Comparison of ENCODE assay signal across 18 mouse cellular contexts in genomic region chr3:121706087-121706486, GRCm38 (mm10). TPM values are rescaled to one million over a fixed set of nuclear protein-coding genes. Genes with fewer than 3 reads are reported as not detected.
A peak's percentile ranks its signal among the peaks of the same experiment; 100 is the strongest.
DNase-seq lines count a peak whose midpoint lies in the region; ATAC-seq lines count a peak whose summit lies in the region.
"Had no signal": no experiment of that assay in that cellular context is flagged by ENCODE, and none has a peak within 500 bp of the region (broad histone marks: within the 10 kb centered on the region; RNA-seq: fewer than 3 reads in every experiment).

No protein-coding gene starts in this region.

- no peak for ATAC-seq in hindbrain, embryonic 15.5 days (ENCODE audit: low FRiP score, low read depth)
- ATAC-seq in hindbrain, embryonic 11.5 days (ENCODE audit: low FRiP score): no peak
- ATAC-seq in stomach, embryonic 16.5 days (ENCODE audit: insufficient read depth, low FRiP score): no peak

- H3K9me3 ChIP-seq in hindbrain, embryonic 15.5 days: no peaks in the 10 kb centered on the region
- no peaks in the 10 kb centered on the region for H3K9me3 ChIP-seq in hindbrain, embryonic 11.5 days (ENCODE audit: control insufficient read depth, low read length)
- H3K9me3 ChIP-seq in stomach, embryonic 16.5 days (replicated peaks; ENCODE audit: control insufficient read depth, low read length): no peaks in the 10 kb centered on the region
- H3K9me3 ChIP-seq: heart, embryonic 15.5 days; limb, embryonic 13.5 days had no signal

- no peak overlapping the region for H3K4me2 ChIP-seq in hindbrain, embryonic 15.5 days
- H3K4me2 ChIP-seq in hindbrain, embryonic 11.5 days (replicated peaks; ENCODE audit: low read depth, low read length): no peak overlapping the region
- H3K4me2 ChIP-seq in stomach, embryonic 16.5 days (ENCODE audit: low read depth, low read length): no peak overlapping the region; the same call in 1 of the 2 replicates
- H3K4me2 ChIP-seq: heart, embryonic 15.5 days; limb, embryonic 13.5 days had no signal

- DNase-seq in adrenal gland, postnatal 10 days: peak; percentile 65
- DNase-seq in adrenal gland, adult 8-10 months: no peak
- no peak for DNase-seq in hindbrain, embryonic 11.5 days (ENCODE audit: low spot score)
- peak; percentile 38 for DNase-seq in right cerebral cortex, postnatal 4 days
- DNase-seq in right cerebral cortex, adult 2 months (ENCODE audit: low spot score in 2 of 2): no peak
- no peak for DNase-seq in cerebellum, adult 9-11 months
- DNase-seq: gastrocnemius, postnatal 14 days; lung, adult 18-20 months had no signal

- H3K36me3 ChIP-seq in hindbrain, embryonic 15.5 days: no peaks in the 10 kb centered on the region
- H3K36me3 ChIP-seq in hindbrain, embryonic 11.5 days (ENCODE audit: control insufficient read depth, insufficient read depth, low read length): no peaks in the 10 kb centered on the region
- H3K36me3 ChIP-seq in stomach, embryonic 16.5 days (ENCODE audit: control insufficient read depth, insufficient read depth, low read length): no peaks in the 10 kb centered on the region
- H3K36me3 ChIP-seq: heart, embryonic 15.5 days; limb, embryonic 13.5 days had no signal

- WGBS in hindbrain, embryonic 15.5 days: 58% methylated on average over 5 of the region's 5 CpGs
- WGBS in hindbrain, embryonic 11.5 days: 86% methylated on average over 5 of the region's 5 CpGs
- 41% methylated on average over 5 of the region's 5 CpGs for WGBS in stomach, embryonic 16.5 days

- peak overlapping the region; percentile 35; the same call in 1 of the 2 replicates for H3K27ac ChIP-seq in hindbrain, embryonic 15.5 days (replicated peaks)
- H3K27ac ChIP-seq in hindbrain, embryonic 11.5 days (ENCODE audit: low read depth, low read length): no peak overlapping the region
- H3K27ac ChIP-seq in stomach, embryonic 16.5 days (ENCODE audit: low read length): 0 out of 2 replicates have a peak overlapping the region, but pooled peaks have one; percentile 6
- H3K27ac ChIP-seq: heart, embryonic 15.5 days; kidney, postnatal 0 days; limb, embryonic 13.5 days had no signal

- H3K9ac ChIP-seq in hindbrain, embryonic 15.5 days: no peak overlapping the region
- H3K9ac ChIP-seq in hindbrain, embryonic 11.5 days (ENCODE audit: low read depth, low read length): no peak overlapping the region
- no peak overlapping the region for H3K9ac ChIP-seq in stomach, embryonic 16.5 days (ENCODE audit: low read length)
- H3K9ac ChIP-seq: heart, embryonic 15.5 days; limb, embryonic 13.5 days had no signal

- no peaks in the 10 kb centered on the region for H3K27me3 ChIP-seq in hindbrain, embryonic 15.5 days
- H3K27me3 ChIP-seq in hindbrain, embryonic 11.5 days (ENCODE audit: control insufficient read depth, insufficient read depth, low read length): no peaks in the 10 kb centered on the region
- H3K27me3 ChIP-seq in stomach, embryonic 16.5 days (ENCODE audit: control insufficient read depth, insufficient read depth, low read length): no peaks in the 10 kb centered on the region
- H3K27me3 ChIP-seq: heart, embryonic 15.5 days; limb, embryonic 13.5 days had no signal

- no peak overlapping the region for H3K4me3 ChIP-seq in hindbrain, embryonic 15.5 days
- H3K4me3 ChIP-seq in hindbrain, embryonic 11.5 days (ENCODE audit: low read depth, low read length): no peak overlapping the region
- no peak overlapping the region for H3K4me3 ChIP-seq in stomach, embryonic 16.5 days (replicated peaks; ENCODE audit: low read length)
- H3K4me3 ChIP-seq: heart, embryonic 15.5 days; limb, embryonic 13.5 days; myocyte had no signal

- peaks cover 9% of the 10 kb centered on the region for H3K4me1 ChIP-seq in hindbrain, embryonic 15.5 days (replicated peaks)
- H3K4me1 ChIP-seq in hindbrain, embryonic 11.5 days (replicated peaks; ENCODE audit: control insufficient read depth, insufficient read depth, low read length): peaks cover 2% of the 10 kb centered on the region
- peaks cover 4% of the 10 kb centered on the region; the same call in 1 of the 2 replicates for H3K4me1 ChIP-seq in stomach, embryonic 16.5 days (ENCODE audit: control insufficient read depth, insufficient read depth, low read length)

RNA-seq across cellular contexts. Expression of gene F3, which starts 17.2 kb away (rescaled TPM):
- 10 to 100 TPM; 20.6 to 23.0 TPM for total RNA-seq in adrenal gland, postnatal 10 days (2021)
- total RNA-seq in adrenal gland, adult 8-10 months (2022): 10 to 100 TPM in 2 of 4 experiments, 1 to 10 TPM in 2; 8.5 to 12.6 (median 9.4) TPM
- polyA plus RNA-seq in hindbrain, embryonic 15.5 days (2015; fragmentation: Nextera tagmentation; extraction: Ambion mirVana): 8.2 and 8.4 TPM in 2 replicates
- 11.7 and 13.6 TPM in 2 replicates for polyA plus RNA-seq in hindbrain, embryonic 11.5 days (2014; fragmentation: Nextera tagmentation; extraction: Ambion mirVana)
- polyA plus RNA-seq in stomach, embryonic 16.5 days (2015; fragmentation: Nextera tagmentation; extraction: Ambion mirVana): 39.0 and 56.7 TPM in 2 replicates
- total RNA-seq: megakaryocyte, adult 5-6 weeks had no signal

RNA-seq across cellular contexts. Expression of gene 4930432M17Rik, which starts 35.5 kb away (rescaled TPM):
- total RNA-seq in adrenal gland, postnatal 10 days (2021): not detected
- total RNA-seq in adrenal gland, adult 8-10 months (2022): not detected
- not detected in 2 replicates for polyA plus RNA-seq in hindbrain, embryonic 15.5 days (2015; fragmentation: Nextera tagmentation; extraction: Ambion mirVana)
- not detected in 2 replicates for polyA plus RNA-seq in hindbrain, embryonic 11.5 days (2014; fragmentation: Nextera tagmentation; extraction: Ambion mirVana)
- not detected in 2 replicates for polyA plus RNA-seq in stomach, embryonic 16.5 days (2015; fragmentation: Nextera tagmentation; extraction: Ambion mirVana)
- total RNA-seq: gastrocnemius, postnatal 14 days; layer of hippocampus, postnatal 14 days; megakaryocyte, adult 5-6 weeks had no signal
- polyA plus RNA-seq: cortical plate, adult 2 months; heart, embryonic 15.5 days; kidney, postnatal 0 days; limb, embryonic 13.5 days; myocyte; testis, adult 2 months had no signal

Comparison
In these comparisons a context has a peak if more than half of its experiments do, and no peak if none do; other contexts are left out.
1. DNase-seq: peak in adrenal gland, postnatal 10 days (single experiment) and right cerebral cortex, postnatal 4 days (single experiment); none in adrenal gland, adult 8-10 months (single experiment), hindbrain, embryonic 11.5 days (single experiment), right cerebral cortex, adult 2 months (0 of 2) and cerebellum, adult 9-11 months (single experiment).